Mouse (Mus musculus): ENCODE measurements around the gene Myh11.

DNA sequence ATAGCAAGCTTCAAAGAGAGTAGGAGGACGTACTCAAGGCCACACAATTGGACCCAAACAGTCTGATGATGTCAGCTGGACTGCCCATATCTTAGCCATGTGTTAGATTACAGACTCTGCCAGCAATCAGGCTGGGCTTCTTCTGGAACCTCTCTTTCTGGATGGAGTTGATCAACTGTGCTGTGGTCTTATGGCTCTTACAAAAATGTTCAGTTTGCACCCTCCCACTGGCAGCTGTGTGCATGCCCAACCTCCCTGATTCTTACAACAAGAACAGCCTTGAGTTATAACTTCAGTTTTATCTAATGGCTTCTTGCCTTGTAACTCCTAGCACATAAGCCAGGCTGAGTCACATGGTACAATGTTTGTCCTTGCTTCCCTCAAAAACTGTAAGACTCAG is 37.0 kb upstream of the Myh11 start:
- TF ChIP-seq POLR2A (IDR thresholded peaks at IDR 0.05; ENCODE audit: control insufficient read depth in 1 of 2, insufficient read depth in 1 of 2, low read depth in 1 of 2, low read length in 2 of 2, poor library complexity in 1 of 2) = no peak
- no peak for TF ChIP-seq CTCF (IDR thresholded peaks at IDR 0.05 in 2 of 3, conservative IDR thresholded peaks at IDR 0.05 in 1 of 3; ENCODE audit: control insufficient read depth in 1 of 3, insufficient read depth in 1 of 3, low read depth in 2 of 3, low read length in 3 of 3, poor library complexity in 1 of 3, severe bottlenecking in 1 of 3)
- TF ChIP-seq EP300 (IDR thresholded peaks at IDR 0.05; ENCODE audit: low read depth in 1 of 2, low read length in 2 of 2) = no peak
- no peak for TF ChIP-seq GABPA (IDR thresholded peaks at IDR 0.05; ENCODE audit: low read depth, low read length)
- TF ChIP-seq BHLHE40 (IDR thresholded peaks at IDR 0.05; ENCODE audit: borderline replicate concordance, low read depth, low read length) = no peak
- no peak for TF ChIP-seq SMC3 (IDR thresholded peaks at IDR 0.05; ENCODE audit: low read depth, low read length)
- TF ChIP-seq CHD2 (IDR thresholded peaks at IDR 0.05; ENCODE audit: low read length) = no peak
- no peak for TF ChIP-seq MAX (IDR thresholded peaks at IDR 0.05; ENCODE audit: low read length)
- no peak for TF ChIP-seq MEF2A (IDR thresholded peaks at IDR 0.05; ENCODE audit: extremely low read depth, insufficient replicate concordance, low read depth, low read length, poor library complexity, severe bottlenecking)
